Mouse (Mus musculus) R1 (cell line): ENCODE data around the gene Ccna1.
A peak's percentile ranks its signal among the peaks of the same experiment; 100 is the strongest.

Source experiments
- DNase-seq: peaks from one replicate; pipeline ENCODE4 v3.0.0-alpha.2; 2018; ENCODE audit warnings: low read depth, low spot score

Gene Ccna1

GRCm38 (mm10) chr3:55055038-55055746 lies at the start of gene Ccna1:
Gene Ccna1 (minus strand): TSS chr3:55055501.
- DNase-seq, result peak; percentile 82

DNA sequence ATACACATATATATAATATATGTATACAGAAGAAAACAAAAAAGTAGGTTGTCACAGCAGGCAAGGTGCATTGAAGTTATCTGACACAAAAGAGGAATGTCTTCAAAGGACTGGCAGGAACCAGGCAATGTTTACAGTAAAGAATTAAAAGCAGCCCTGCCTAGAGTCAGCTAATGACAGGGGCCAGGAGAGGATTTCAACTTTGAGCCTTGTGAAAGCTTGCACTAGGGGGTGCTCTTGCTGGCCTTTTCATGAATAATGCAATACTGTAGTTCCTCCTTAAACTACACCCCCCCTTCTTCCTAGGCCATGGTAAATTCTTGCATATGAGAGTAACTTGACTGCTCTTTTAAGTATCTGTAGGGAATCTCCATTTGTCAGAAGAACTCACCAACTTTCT lies 45.8 kb upstream of the Ccna1 start:
- DNase-seq, result peak; percentile 35

- DNase-seq, result no peak
Measured at GRCm38 (mm10) chr3:55098990-55099389, 43.7 kb upstream of the Ccna1 start.

DNA sequence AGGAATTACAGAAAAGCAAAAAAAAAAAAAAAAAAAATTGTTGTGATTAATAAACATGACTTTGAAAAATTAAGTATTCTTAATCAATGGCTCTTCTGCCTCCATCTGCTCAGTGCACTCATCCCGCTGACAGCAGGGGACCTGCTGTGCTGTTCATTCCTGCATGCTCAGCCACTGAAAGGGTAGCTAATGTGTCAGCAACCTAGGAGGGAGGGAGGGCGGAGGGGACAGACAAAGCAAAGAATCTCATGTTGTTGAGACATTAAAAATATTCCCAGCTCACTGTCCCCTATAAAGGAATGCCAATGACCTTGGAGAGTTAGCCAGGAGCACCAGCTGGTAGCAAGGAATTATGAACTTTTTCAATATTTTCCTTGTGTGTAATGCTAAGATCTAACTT lies 42.7 kb upstream of the Ccna1 start:
- DNase-seq, result peak; percentile 10

GRCm38 (mm10) chr3:55097186-55097585 lies 41.9 kb upstream of the Ccna1 start:
- no peak for DNase-seq

DNA sequence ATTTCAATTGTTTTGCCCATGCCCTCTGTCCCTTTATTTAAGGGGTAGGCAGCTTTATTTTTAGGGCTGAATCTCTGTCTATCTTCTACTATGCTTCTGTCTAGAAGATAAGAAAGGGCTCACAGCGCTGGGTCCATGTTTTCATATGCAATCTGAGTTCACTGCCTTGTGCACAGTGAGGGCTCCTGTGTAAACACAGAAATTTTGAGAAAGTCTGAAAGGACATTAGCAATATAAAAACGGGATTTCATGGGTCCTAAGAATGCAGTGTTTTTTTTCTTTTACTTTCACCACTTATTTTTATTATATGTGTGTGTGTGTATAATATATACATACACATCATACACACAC lies 41.3 kb upstream of the Ccna1 start:
- DNase-seq, result no peak

DNA sequence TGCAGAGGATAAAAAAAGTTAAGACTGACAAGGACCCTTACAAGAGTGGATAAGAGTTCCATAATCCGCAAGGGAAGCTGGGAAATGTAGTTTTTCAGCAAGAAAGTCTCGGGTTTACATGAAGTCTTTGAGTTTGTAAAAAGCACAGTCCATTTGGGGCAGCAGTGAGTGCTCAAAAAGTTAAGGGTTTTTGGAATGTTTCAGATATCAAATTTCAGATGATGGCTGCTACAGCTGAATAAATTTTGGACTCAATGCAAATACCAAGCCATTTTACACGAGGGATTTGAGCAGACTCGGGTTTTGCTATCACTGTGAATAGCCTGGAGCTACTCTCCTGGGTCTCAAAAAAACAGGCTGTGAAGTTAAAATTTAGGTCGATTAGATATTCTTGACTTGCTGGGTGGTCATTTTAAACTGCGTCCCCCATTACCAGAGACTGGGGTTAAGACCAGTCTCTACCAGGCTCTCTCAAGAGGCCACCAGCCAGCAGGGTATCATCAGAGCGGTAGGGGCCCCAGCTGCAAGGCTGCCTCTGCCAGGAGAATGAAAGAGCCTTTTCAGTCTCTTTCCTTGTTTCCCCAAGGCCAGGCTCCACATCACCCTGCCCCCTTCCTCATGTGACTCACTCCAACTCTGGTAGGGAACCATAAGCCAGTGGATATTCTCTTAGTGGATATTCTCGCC lies 40.8 kb upstream of the Ccna1 start:
- peak; percentile 27 for DNase-seq

GRCm38 (mm10) chr3:55093161-55093560 lies 37.9 kb upstream of the Ccna1 start:
- DNase-seq, result no peak

GRCm38 (mm10) chr3:55089291-55089690 lies 34.0 kb upstream of the Ccna1 start:
- DNase-seq, result no peak

DNA sequence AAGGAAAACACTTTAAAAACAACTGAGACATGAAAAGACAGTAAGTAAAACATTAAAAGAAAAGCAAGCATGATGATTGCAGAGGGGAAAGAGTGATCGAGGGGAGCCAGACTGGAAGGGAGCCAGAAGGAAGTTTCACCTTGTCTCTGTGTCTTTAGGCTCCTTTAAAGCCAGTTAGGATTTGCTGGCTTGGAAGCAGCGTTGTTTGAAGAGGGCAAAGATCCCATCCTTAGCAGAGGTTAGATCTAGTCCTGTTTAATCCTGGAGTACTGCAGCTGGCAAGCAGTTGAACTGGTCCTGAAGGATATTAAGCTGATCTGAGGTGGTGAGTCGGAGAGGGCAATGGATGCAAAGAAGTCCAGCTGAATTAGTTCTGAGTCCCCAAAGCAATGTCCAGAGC lies 33.5 kb upstream of the Ccna1 start:
- DNase-seq, result no peak

GRCm38 (mm10) chr3:55088359-55088758 lies 33.1 kb upstream of the Ccna1 start:
- no peak for DNase-seq

DNA sequence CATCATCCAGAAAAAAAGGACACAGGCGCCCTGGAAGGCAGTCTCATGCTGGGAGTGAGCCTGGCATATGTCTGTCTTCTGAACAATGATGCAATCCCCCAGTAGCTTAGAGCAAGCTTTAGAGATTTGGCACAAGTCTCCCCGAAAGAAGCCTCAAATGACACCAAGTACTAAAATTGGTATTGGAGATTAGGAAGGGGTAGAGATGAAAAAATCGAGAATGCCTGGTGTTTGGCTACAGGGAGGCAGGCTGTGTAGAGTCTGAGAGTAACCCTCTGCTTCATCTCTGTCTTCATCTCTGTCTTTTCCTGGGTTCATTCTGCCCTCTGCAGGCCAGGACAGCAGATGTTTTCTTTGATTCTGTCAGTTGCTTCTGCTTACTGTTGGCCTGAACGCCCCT lies 32.1 kb upstream of the Ccna1 start:
- DNase-seq, result no peak

DNA sequence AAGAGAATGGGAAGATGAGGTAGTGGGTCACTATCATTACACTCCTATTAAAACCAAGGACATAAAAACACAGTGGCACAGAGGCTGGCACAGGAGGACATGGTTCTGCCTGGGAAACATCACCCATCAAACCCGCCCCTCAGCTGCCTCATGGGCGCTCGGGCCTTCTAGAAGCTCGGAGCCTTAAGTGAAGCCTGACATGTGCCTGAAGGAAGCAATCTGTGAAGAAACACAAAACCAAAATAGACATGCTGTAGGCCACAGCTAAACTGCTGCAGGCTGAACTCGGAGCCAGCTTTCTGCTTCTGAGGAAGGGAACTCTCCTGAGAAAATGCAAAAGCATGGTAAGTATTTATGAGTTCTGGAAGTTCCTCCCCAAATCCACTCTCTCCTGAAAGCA lies 31.6 kb upstream of the Ccna1 start:
- DNase-seq, result no peak

DNA sequence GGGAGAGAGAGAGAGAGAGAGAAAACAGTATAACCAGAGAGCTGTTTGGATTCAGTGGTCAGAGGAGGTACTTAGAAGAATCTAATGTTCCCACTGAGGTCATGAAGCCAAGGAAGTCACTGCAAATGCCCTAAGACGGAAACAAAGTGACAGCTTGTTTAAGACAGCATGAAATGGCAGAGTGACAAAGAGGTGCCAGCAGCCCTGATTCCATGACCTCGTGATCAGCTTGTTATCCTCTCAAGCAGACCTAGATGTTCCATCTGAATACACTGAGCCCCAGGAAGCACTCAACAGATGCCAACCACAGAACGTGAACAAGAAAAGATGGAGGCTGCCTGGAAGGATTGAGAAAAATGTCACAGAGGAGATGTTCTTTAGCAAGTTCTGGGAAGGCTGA lies 30.4 kb upstream of the Ccna1 start:
- no peak for DNase-seq

GRCm38 (mm10) chr3:55084781-55085180 lies 29.5 kb upstream of the Ccna1 start:
- DNase-seq, result no peak

DNA sequence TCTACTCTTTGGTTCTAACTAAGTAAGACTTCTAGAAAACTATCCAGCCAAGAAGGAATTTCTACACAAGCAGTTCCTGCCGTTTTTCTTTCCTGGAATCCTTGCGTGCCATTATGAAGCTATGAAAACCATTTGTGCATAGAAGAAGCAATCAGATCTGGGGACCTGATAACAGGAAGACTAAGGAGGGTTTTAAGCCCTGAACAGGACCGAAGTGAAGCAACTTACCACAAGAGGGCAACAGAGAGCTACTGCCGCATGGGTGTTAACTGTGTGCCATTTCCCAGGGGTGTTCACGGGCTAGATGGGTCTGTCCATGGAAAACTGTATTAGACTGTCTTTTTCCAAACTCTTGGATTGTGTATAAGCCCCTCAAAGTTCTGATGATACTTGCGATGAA lies 24.8 kb upstream of the Ccna1 start:
- DNase-seq, result peak; percentile 76

DNA sequence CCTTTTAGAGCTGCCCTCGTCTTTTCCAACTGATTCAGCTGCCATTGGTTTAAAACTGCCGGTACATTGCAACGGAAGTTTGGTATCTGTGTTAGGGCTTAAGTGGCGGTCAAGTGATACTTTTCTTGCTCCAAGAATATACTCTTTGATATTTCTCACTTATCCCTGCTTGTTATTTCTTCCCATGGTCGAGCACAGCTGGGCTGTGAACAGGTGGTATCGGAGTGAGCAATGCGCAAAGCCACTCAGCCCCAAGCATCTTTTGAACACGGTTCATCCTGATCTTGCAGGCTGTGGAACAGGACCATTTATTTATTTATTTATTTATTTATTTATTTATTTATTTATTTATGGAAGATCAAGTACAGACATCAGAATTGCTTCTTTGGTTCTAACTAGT lies 24.3 kb upstream of the Ccna1 start:
- DNase-seq, result no peak

DNA sequence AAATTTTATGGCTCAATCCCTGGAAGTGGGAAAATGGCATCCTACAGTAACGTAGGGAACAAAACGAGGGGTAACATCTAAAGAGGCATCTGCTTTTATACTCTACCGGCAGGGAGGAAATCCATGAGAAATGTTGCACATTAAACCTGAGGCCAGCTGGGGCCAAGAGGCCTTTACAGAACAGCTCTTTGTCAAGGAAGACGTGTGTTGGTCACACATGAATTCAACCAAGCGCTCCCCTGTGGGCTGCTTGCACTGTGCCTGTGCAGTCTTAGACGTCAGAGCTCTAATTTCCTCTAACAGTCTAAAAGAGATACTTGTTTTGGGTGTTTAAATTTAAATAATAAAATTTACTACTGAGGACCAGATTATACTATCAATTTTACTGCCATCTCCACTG lies 22.9 kb upstream of the Ccna1 start:
- DNase-seq, result no peak

GRCm38 (mm10) chr3:55075294-55075648 lies 20.0 kb upstream of the Ccna1 start:
- DNase-seq, result no peak

GRCm38 (mm10) chr3:55074576-55075293 lies 19.4 kb upstream of the Ccna1 start:
- DNase-seq, result no peak

GRCm38 (mm10) chr3:55067791-55068434 lies 12.6 kb upstream of the Ccna1 start:
- no peak for DNase-seq

DNA sequence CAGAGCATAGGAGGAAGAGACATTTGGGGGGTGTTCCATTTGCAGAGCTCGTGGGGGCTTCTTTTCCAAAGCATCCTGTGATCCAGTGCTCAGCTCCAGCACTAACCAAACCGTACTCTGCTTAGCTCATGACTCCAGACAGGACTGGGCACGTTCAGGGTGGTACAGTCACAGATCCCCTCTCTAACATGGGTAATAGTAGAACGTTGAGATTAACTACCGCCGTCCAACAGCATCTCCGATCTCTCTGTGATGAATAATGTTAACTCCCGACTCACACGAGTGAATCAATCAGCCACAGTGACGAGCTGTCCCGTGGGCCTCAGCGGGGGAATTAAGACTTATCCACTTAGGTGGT lies 11.3 kb upstream of the Ccna1 start:
- DNase-seq, result no peak
